Mouse (Mus musculus) layer of hippocampus, postnatal 10 days (tissue): ENCODE results near the gene 1700029F12Rik. TPM values are rescaled to one million over a fixed set of nuclear protein-coding genes. Genes with fewer than 3 reads are reported as not detected.

ENCODE experiments used
- DNase-seq, 2 experiments: peaks; one replicate each; pipeline ENCODE4 v3.0.0; 2021; ENCODE audit warnings: low spot score in 2 of 2
- total RNA-seq, 2 experiments: library from RNA; stranded (reverse); gene quantifications; 2 replicates each; pipeline ENCODE4 v1.2.3; 2021

1700029F12Rik gene
- total RNA-seq, 2 experiments from 2014 or later = not detected

DNA sequence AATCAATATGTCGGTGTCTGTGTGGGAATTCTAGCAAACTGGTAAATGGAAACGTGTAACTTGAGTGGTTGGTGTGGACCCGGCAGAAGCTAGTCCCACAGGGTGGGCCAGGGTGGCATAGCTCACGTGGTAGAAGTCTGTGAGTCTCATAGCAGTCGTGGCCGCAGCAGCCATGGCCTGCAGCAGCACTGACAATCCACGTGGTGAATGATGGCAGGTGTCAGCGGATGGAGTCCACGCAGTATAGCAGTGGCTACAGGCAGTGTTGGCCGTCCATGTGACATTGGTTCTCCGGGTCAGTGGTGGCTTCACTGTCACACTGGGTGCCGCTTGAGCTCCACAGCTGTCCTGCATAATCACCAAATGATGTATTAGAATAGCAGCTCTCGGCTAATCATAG lies 4.1 kb downstream of the 1700029F12Rik start:
- no peak for DNase-seq

DNA sequence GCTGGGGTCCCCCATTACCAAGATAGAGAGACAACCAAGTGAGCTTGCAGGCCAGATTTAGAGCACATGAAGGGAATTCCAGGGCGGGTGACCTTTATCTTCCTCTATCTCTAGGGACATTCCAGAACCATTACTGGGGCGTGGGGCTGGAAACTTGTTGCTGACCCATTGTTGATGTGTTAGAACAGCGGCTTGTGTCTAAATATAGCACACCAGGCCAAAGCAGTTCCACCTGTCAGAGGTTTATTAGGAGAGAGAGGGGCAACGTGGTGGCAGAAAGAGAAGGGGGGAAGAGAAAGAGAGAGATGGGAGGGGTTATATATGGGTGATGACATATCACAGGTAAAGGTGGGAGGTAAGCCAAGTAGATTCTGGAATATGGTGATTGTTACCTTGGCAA lies 12.3 kb downstream of the 1700029F12Rik start:
- no peak for DNase-seq

- no peak for DNase-seq
Measured at GRCm38 (mm10) chr13:97020122-97020521, 14.0 kb downstream of the 1700029F12Rik start.

DNA sequence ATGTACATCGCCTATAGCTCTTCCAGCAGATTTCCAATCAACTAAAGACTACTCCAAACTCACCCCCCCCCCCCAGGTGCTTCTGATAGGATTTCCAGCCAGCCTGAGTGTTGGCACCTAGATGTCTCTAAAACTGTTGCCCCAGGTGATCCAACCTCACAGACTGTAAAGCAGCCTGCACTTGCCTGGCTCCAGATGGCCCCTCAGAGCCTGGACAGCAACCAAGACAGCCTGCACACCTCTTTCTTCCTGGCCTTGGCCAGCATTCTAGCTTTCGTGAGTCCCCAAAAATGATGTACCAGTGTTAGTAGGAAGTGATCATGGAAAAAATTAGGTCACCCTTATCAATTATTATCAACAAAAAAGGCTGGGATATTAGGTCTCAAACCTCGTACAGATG lies 16.5 kb downstream of the 1700029F12Rik start:
- no peak for DNase-seq

- no peak for DNase-seq
Measured at GRCm38 (mm10) chr13:97014366-97014765, 19.8 kb downstream of the 1700029F12Rik start.

- DNase-seq = peak; percentile 39 to 51
Measured at GRCm38 (mm10) chr13:97008266-97009153, 25.7 kb downstream of the 1700029F12Rik start.

DNA sequence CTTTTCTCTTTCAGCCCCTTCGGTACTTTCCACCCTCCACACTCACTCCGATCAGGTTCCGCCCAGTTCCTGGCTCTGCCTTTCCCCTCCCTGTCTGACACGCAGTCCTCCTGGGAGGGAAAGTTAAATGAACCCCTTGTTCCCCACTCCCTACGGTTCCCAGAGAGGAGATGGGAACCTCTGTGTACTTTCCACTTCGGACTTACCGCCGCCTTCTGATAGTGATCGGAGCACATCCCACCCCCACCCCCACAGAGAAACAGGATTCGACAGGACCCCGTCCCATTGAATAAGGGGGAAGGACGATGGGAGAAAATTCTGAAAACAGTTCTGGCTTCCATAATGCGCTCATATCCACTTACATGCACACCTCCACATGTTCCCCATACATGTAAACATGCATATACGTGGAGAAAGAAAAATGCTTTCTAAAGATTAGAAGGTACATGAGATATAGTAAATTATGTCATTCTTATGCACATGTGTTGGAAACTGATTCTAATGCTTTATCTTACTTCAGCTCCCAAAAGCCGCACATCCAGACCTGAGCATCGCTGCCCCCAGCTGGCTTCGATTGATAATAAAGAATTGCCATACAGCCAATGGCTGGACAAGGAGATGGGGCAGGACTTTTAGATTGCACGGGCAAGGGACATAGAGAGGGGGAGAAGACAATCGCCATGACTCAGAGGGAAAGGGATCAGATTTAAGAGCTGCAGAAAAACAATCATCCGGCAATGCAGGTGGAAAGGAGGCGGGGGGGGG lies 26.5 kb downstream of the 1700029F12Rik start:
- peak; percentile 12 to 28 for DNase-seq

GRCm38 (mm10) chr13:97006784-97007183 lies 27.4 kb downstream of the 1700029F12Rik start:
- DNase-seq = no peak

- no peak for DNase-seq
Measured at GRCm38 (mm10) chr13:96997080-96997479, 37.1 kb downstream of the 1700029F12Rik start.

DNA sequence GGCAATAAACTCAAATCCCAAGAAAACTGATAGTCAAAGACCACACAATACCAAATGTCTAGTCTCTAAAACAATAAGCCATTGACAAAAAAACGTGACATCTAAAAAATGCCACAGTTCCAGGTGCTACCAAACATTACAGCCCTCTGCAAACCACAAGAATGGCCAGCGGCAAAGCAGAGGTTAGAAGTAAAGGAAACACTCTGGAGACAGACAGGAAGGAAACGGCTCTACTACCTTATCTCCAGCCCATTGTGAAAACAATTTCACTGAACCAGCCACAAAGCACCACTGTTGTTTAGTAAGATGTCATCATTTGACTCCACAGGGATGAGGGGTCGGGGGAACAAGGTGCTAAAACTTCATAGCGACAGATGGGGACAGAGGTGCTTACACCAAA lies 38.9 kb downstream of the 1700029F12Rik start:
- no peak for DNase-seq

DNA sequence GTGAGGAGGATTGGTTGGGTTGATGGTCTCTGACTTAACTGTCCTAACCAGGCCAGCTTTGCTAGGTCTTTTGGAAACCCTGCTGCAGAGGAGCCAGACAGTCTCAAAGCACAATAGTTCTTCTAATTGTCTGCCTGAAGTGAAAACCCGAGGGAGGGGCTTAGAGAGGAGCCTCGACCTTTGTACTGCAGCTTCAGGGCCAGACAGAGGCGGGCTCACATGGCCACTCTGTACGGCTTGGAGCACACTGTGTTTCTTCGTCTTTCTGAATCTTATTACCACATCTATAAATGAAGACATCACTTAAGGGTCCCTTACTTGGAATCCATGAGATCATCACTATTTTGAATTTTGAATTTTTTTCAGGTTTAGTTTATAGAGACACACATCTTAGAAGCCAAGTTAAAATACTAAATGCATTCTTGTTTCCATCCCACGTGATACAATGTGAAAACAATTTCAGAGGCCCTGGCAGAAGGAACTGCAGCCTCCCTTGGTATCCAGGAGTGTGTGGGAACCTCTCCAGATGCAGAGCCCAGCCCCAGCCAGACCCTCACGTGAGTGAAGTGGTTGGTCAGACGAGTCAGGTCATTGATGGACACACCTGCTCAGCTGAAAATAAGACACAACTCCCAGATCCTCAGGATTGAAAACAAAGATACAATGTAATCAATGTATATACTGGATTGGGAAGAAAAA lies 40.7 kb downstream of the 1700029F12Rik start:
- no peak for DNase-seq

DNA sequence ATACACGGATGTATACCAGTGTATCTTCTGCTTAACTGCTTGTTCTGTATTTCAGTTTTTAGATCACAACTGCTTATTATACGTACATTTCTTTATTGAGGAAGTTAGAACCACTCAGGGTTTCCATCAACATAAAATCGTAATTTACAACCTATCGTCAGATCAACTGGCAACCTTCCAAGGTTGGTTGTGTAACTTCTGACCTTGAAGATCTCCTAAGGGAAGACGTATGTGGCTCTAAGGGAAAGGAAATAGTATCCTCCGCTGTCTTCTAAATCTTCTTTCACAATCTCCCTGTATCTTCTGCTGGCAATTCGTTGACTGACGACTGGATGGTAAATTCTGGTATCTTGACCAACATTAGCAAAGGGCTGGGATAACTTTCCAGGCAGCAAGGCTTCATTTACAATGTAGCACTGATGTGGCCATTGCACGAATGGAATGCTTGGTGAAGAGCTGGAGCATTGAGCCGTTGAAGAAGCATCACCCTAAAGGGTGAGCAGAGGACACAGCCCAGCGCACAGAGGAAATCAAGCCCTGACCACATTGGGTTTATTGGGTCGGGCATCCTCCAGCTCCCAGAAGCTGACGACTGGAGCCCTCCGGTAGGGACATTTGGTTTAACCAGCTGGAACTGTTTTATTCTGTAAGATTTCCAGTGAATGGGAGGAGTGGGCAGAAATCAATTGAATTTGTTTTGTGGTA lies 43.4 kb downstream of the 1700029F12Rik start:
- DNase-seq = no peak

GRCm38 (mm10) chr13:96990045-96990444 lies 44.1 kb downstream of the 1700029F12Rik start:
- no peak for DNase-seq

DNA sequence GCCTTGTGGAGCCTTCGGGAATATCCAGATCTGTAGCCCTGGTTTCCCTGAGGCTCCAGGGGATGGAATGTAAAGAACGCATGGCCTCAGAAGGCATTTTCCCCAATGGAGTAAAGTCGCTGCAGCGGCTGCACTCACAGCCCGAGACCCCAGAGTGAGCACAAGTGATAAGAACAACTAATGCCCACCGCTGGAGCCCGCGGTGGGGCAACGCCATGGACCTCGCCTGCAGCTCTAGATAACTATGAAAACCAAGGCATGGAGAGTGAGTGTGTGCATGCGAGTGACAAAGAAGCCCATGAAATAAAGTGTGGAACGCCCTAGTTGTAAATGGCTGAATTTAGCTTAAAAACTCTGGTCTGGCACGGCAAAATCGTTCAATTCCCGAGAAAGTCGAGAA lies 45.0 kb downstream of the 1700029F12Rik start:
- DNase-seq = no peak

- DNase-seq = no peak
Measured at GRCm38 (mm10) chr13:96985599-96986275, 48.4 kb downstream of the 1700029F12Rik start.

- DNase-seq = no peak
Measured at GRCm38 (mm10) chr13:96984688-96985087, 49.5 kb downstream of the 1700029F12Rik start.

GRCm38 (mm10) chr13:96983251-96984126 lies 50.7 kb downstream of the 1700029F12Rik start:
- DNase-seq = no peak

GRCm38 (mm10) chr13:96980561-96980960 lies 53.6 kb downstream of the 1700029F12Rik start:
- no peak for DNase-seq

- DNase-seq = no peak
Measured at GRCm38 (mm10) chr13:96976986-96977595, 57.1 kb downstream of the 1700029F12Rik start.
